Mouse (Mus musculus) midbrain, embryonic 13.5 days (tissue): ENCODE results near the gene Svip. TPM values are rescaled to one million over a fixed set of nuclear protein-coding genes. Genes with fewer than 3 reads are reported as not detected.

ENCODE experiments used
- ATAC-seq: fragments of 200-750 bp; cut with Nextera tagmentation; 2 replicates; pipeline ENCODE4 v1.8.0; 2017; ENCODE audit warnings: mild to moderate bottlenecking, moderate TSS enrichment, moderate library complexity
- H3K27ac ChIP-seq: fragments of 300-500 bp; sonication (generic); 2 replicates; pipeline ENCODE4 v1.5.1; 2015; ENCODE audit warnings: inconsistent platforms, mild to moderate bottlenecking, moderate library complexity
- H3K27me3 ChIP-seq: fragments of 300-500 bp; sonication (generic); 2 replicates; pipeline ENCODE4 v1.6.1; 2015; ENCODE audit warnings: mild to moderate bottlenecking, inconsistent platforms
- H3K36me3 ChIP-seq: fragments of 300-500 bp; sonication (generic); 2 replicates; pipeline ENCODE4 v1.6.1; 2015; ENCODE audit warnings: mild to moderate bottlenecking, inconsistent platforms
- H3K4me1 ChIP-seq: fragments of 300-500 bp; sonication (generic); replicated peaks from 2 replicates; pipeline ENCODE4 v1.6.1; 2015; ENCODE audit warnings: inconsistent platforms
- H3K4me2 ChIP-seq: fragments of 300-500 bp; sonication (generic); replicated peaks from 2 replicates; pipeline ENCODE4 v1.6.1; 2015; ENCODE audit warnings: moderate library complexity, mild to moderate bottlenecking, inconsistent platforms
- H3K4me3 ChIP-seq: fragments of 300-500 bp; sonication (generic); replicated peaks from 2 replicates; pipeline ENCODE4 v1.5.1; 2015; ENCODE audit warnings: mild to moderate bottlenecking, inconsistent platforms
- H3K9ac ChIP-seq: fragments of 300-500 bp; sonication (generic); replicated peaks from 2 replicates; pipeline ENCODE4 v1.6.1; 2015; ENCODE audit warnings: mild to moderate bottlenecking, inconsistent platforms
- H3K9me3 ChIP-seq: fragments of 300-500 bp; sonication (generic); 2 replicates; pipeline ENCODE4 v1.6.1; 2016; ENCODE audit warnings: mild to moderate bottlenecking, inconsistent platforms
- WGBS: fragments of 180-500 bp; shearing (Covaris S2); methylation state at CpG from one replicate; pipeline ENCODE4 v1.1.7; 2015; 5-methylcytosine and 5-hydroxymethylcytosine counted together
- polyA plus RNA-seq: library from polyadenylated mRNA; unstranded; fragments of >200 nt; fragmentation: Nextera tagmentation; extraction: Ambion mirVana; gene quantifications from 2 replicates; pipeline ENCODE4 v1.2.1, GENCODE M21; 2015

Svip gene
- polyA plus RNA-seq, 1 experiment from 2014 or later, result 17.1 TPM

- Histone ChIP-seq H3K4me3 (no peak overlapping the region), H3K9ac (no peak overlapping the region), H3K27me3 (no peaks in the 10 kb centered on the region), H3K36me3 (no peaks in the 10 kb centered on the region), H3K9me3 (no peaks in the 10 kb centered on the region), H3K4me1 (peaks cover 46% of the 10 kb centered on the region), H3K27ac (no peak overlapping the region), H3K4me2 (no peak overlapping the region)
- no peak for ATAC-seq
Observed at GRCm38 (mm10) chr7:51957766-51958165, 48.1 kb downstream of the Svip start.

GRCm38 (mm10) chr7:51955424-51956041, 50.3 kb downstream of the Svip start:
- WGBS, result 44% methylated on average over 9 of the region's 9 CpGs
- H3K9ac ChIP-seq, result no peak overlapping the region
- H3K27ac ChIP-seq, result peak overlapping the region; percentile 76

More at GRCm38 (mm10) chr7:51955424-51956041, 50.3 kb downstream of the Svip start:
- Histone ChIP-seq H3K9me3 (no peaks in the 10 kb centered on the region), H3K4me1 (peaks cover 25% of the 10 kb centered on the region), H3K27me3 (no peaks in the 10 kb centered on the region), H3K4me2 (no peak overlapping the region), H3K4me3 (no peak overlapping the region), H3K36me3 (no peaks in the 10 kb centered on the region)
- peak; percentile 85 for ATAC-seq

Other genes starting within 250 kb of the Svip start
- gene Gas2, start 144.0 kb downstream of the Svip start, polyA plus RNA-seq, result 16.3 and 20.1 TPM in 2 replicates
- gene Fancf, start 143.8 kb downstream of the Svip start, polyA plus RNA-seq, result 6.6 and 9.8 TPM in 2 replicates
- gene 1700015G11Rik, start 9.7 kb upstream of the Svip start, polyA plus RNA-seq, result not detected in 2 replicates